Mouse (Mus musculus): ENCODE data around the gene Olfr1089. TPM values are rescaled to one million over a fixed set of nuclear protein-coding genes. Genes with fewer than 3 reads are reported as not detected.

Olfr1089 gene
- not detected in 2 replicates for polyA plus RNA-seq (2015; fragmentation: Nextera tagmentation; extraction: Ambion mirVana)

GRCm38 (mm10) chr2:86733601-86734000 lies at the start of gene Olfr1089:
Olfr1089 (minus strand) TSS chr2:86733701.
- no peak within 1 kb of the TSS for H3K9ac ChIP-seq
- H3K36me3 ChIP-seq, result no peaks in the 10 kb centered on the region
- no peak within 1 kb of the TSS for H3K4me3 ChIP-seq
- no peaks in the 10 kb centered on the region for H3K9me3 ChIP-seq
- no peaks in the 10 kb centered on the region for H3K27me3 ChIP-seq
- ATAC-seq (ENCODE audit: low read depth), result no peak
- H3K27ac ChIP-seq (replicated peaks), result no peak within 1 kb of the TSS
- no peak within 1 kb of the TSS for H3K4me2 ChIP-seq
- H3K4me1 ChIP-seq (replicated peaks), result no peaks in the 10 kb centered on the region

GRCm38 (mm10) chr2:86782179-86782578 lies 48.7 kb upstream of the Olfr1089 start, which contains the start of gene Olfr1093:
Olfr1093 (plus strand) TSS chr2:86782479.
- 71% methylated on average over 2 of the region's 2 CpGs for WGBS
- no peaks in the 10 kb centered on the region for H3K27me3 ChIP-seq
- H3K4me3 ChIP-seq, result no peak within 1 kb of the TSS
- no peaks in the 10 kb centered on the region for H3K36me3 ChIP-seq
- H3K4me2 ChIP-seq, result no peak within 1 kb of the TSS
- H3K9me3 ChIP-seq, result no peaks in the 10 kb centered on the region
- no peak within 1 kb of the TSS for H3K9ac ChIP-seq
- H3K27ac ChIP-seq (replicated peaks), result no peak within 1 kb of the TSS
- no peaks in the 10 kb centered on the region for H3K4me1 ChIP-seq (replicated peaks)
- ATAC-seq (ENCODE audit: low read depth), result no peak

GRCm38 (mm10) chr2:86761050-86761449 lies 27.5 kb upstream of the Olfr1089 start:
- no peaks in the 10 kb centered on the region for H3K4me1 ChIP-seq (replicated peaks)
- ATAC-seq (ENCODE audit: low read depth), result no peak
- no peak overlapping the region for H3K4me2 ChIP-seq
- no peak overlapping the region for H3K4me3 ChIP-seq
- H3K27ac ChIP-seq (replicated peaks), result no peak overlapping the region
- no peak overlapping the region for H3K9ac ChIP-seq
- no peaks in the 10 kb centered on the region for H3K27me3 ChIP-seq
- no peaks in the 10 kb centered on the region for H3K36me3 ChIP-seq
- 94% methylated on average over 6 of the region's 6 CpGs for WGBS
- no peaks in the 10 kb centered on the region for H3K9me3 ChIP-seq

- Histone ChIP-seq H3K4me3 (no peak within 1 kb of the TSS), H3K9ac (no peak within 1 kb of the TSS), H3K4me1 (replicated peaks) (no peaks in the 10 kb centered on the region), H3K27me3 (no peaks in the 10 kb centered on the region), H3K4me2 (no peak within 1 kb of the TSS), H3K36me3 (no peaks in the 10 kb centered on the region), H3K27ac (replicated peaks) (no peak within 1 kb of the TSS), H3K9me3 (no peaks in the 10 kb centered on the region)
- WGBS, result 93% methylated on average over 1 of the region's 1 CpGs
- ATAC-seq (ENCODE audit: low read depth), result no peak
These were observed 25.4 kb upstream of the Olfr1089 start, which contains the start of gene Olfr1090 for GRCm38 (mm10) chr2:86758893-86759292. Olfr1090 (minus strand) TSS chr2:86758993.

- H3K9ac ChIP-seq, result no peak within 1 kb of the TSS
- no peaks in the 10 kb centered on the region for H3K9me3 ChIP-seq
- no peaks in the 10 kb centered on the region for H3K27me3 ChIP-seq
- no peaks in the 10 kb centered on the region for H3K36me3 ChIP-seq
- no peak within 1 kb of the TSS for H3K27ac ChIP-seq (replicated peaks)
- ATAC-seq (ENCODE audit: low read depth), result no peak
- no peak within 1 kb of the TSS for H3K4me2 ChIP-seq
- no peaks in the 10 kb centered on the region for H3K4me1 ChIP-seq (replicated peaks)
- no peak within 1 kb of the TSS for H3K4me3 ChIP-seq
These were observed 35.2 kb downstream of the Olfr1089 start, which contains the start of gene Olfr1087 for GRCm38 (mm10) chr2:86698295-86698694. Olfr1087 (minus strand) TSS chr2:86698395.

Other genes with a start within 250 kb of the Olfr1089 start
- not detected in 2 replicates for gene Olfr228, start 246.3 kb downstream of the Olfr1089 start, polyA plus RNA-seq (2015; fragmentation: Nextera tagmentation; extraction: Ambion mirVana)
- gene Olfr1076, start 225.2 kb downstream of the Olfr1089 start, polyA plus RNA-seq (2015; fragmentation: Nextera tagmentation; extraction: Ambion mirVana), result not detected in 2 replicates
- not detected in 2 replicates for gene Olfr1079, start 191.2 kb downstream of the Olfr1089 start, polyA plus RNA-seq (2015; fragmentation: Nextera tagmentation; extraction: Ambion mirVana)
- not detected in 2 replicates for gene Olfr1080, start 175.5 kb downstream of the Olfr1089 start, polyA plus RNA-seq (2015; fragmentation: Nextera tagmentation; extraction: Ambion mirVana)
- not detected in 2 replicates for gene Olfr1082, start 134.7 kb downstream of the Olfr1089 start, polyA plus RNA-seq (2015; fragmentation: Nextera tagmentation; extraction: Ambion mirVana)
- not detected in 2 replicates for gene Olfr1084, start 94.0 kb downstream of the Olfr1089 start, polyA plus RNA-seq (2015; fragmentation: Nextera tagmentation; extraction: Ambion mirVana)
- gene Olfr1085, start 71.7 kb downstream of the Olfr1089 start, polyA plus RNA-seq (2015; fragmentation: Nextera tagmentation; extraction: Ambion mirVana), result not detected in 2 replicates
- gene Olfr1086, start 53.6 kb downstream of the Olfr1089 start, polyA plus RNA-seq (2015; fragmentation: Nextera tagmentation; extraction: Ambion mirVana), result not detected in 2 replicates
- gene Olfr1087, start 35.3 kb downstream of the Olfr1089 start, polyA plus RNA-seq (2015; fragmentation: Nextera tagmentation; extraction: Ambion mirVana), result not detected in 2 replicates
- gene Olfr1090, start 25.3 kb upstream of the Olfr1089 start, polyA plus RNA-seq (2015; fragmentation: Nextera tagmentation; extraction: Ambion mirVana), result not detected in 2 replicates
- gene Olfr1093, start 48.8 kb upstream of the Olfr1089 start, polyA plus RNA-seq (2015; fragmentation: Nextera tagmentation; extraction: Ambion mirVana), result not detected in 2 replicates
- not detected in 2 replicates for gene Olfr141, start 76.3 kb upstream of the Olfr1089 start, polyA plus RNA-seq (2015; fragmentation: Nextera tagmentation; extraction: Ambion mirVana)
- gene Olfr1094, start 91.0 kb upstream of the Olfr1089 start, polyA plus RNA-seq (2015; fragmentation: Nextera tagmentation; extraction: Ambion mirVana), result not detected in 2 replicates
- gene Olfr1095, start 118.0 kb upstream of the Olfr1089 start, polyA plus RNA-seq (2015; fragmentation: Nextera tagmentation; extraction: Ambion mirVana), result not detected in 2 replicates
- not detected in 2 replicates for gene Gm13723, start 141.1 kb upstream of the Olfr1089 start, polyA plus RNA-seq (2015; fragmentation: Nextera tagmentation; extraction: Ambion mirVana)
- gene Olfr1097, start 158.5 kb upstream of the Olfr1089 start, polyA plus RNA-seq (2015; fragmentation: Nextera tagmentation; extraction: Ambion mirVana), result not detected in 2 replicates
- not detected in 2 replicates for gene Olfr1098, start 190.8 kb upstream of the Olfr1089 start, polyA plus RNA-seq (2015; fragmentation: Nextera tagmentation; extraction: Ambion mirVana)
- not detected in 2 replicates for gene Olfr1099, start 227.0 kb upstream of the Olfr1089 start, polyA plus RNA-seq (2015; fragmentation: Nextera tagmentation; extraction: Ambion mirVana)
- not detected in 2 replicates for gene Olfr1100, start 246.3 kb upstream of the Olfr1089 start, polyA plus RNA-seq (2015; fragmentation: Nextera tagmentation; extraction: Ambion mirVana)